Mouse (Mus musculus) liver, embryonic 16.5 days (tissue): ENCODE measurements around the gene Rps15a. TPM values are rescaled to one million over a fixed set of nuclear protein-coding genes. Genes with fewer than 3 reads are reported as not detected.

Experiments
- ATAC-seq: fragments of 200-750 bp; cut with Nextera tagmentation; 2 replicates; pipeline ENCODE4 v1.8.0; 2017; ENCODE audit warnings: low read depth, mild to moderate bottlenecking, moderate number of reproducible peaks, moderate library complexity
- H3K27ac ChIP-seq: fragments of 300-500 bp; sonication (generic); 2 replicates; pipeline ENCODE4 v1.5.1; 2014; ENCODE audit warnings: mild to moderate bottlenecking, low read length
- H3K27me3 ChIP-seq: fragments of 300-500 bp; sonication (generic); 2 replicates; pipeline ENCODE4 v1.6.1; 2014; ENCODE audit warnings: low read depth, low read length, mixed read lengths; ENCODE audit not compliant: control insufficient read depth, insufficient read depth
- H3K36me3 ChIP-seq: fragments of 300-500 bp; sonication (generic); 2 replicates; pipeline ENCODE4 v1.6.1; 2014; ENCODE audit warnings: mild to moderate bottlenecking; ENCODE audit not compliant: control insufficient read depth, insufficient read depth
- H3K4me1 ChIP-seq: fragments of 300-500 bp; sonication (generic); 2 replicates; pipeline ENCODE4 v1.6.1; 2014; ENCODE audit warnings: low read depth, low read length, mixed read lengths; ENCODE audit not compliant: control insufficient read depth
- H3K4me2 ChIP-seq: fragments of 300-500 bp; sonication (generic); 2 replicates; pipeline ENCODE4 v1.6.1; 2014; ENCODE audit warnings: low read depth, low read length, mixed read lengths
- H3K4me3 ChIP-seq: fragments of 300-500 bp; sonication (generic); 2 replicates; pipeline ENCODE4 v1.5.1; 2014; ENCODE audit warnings: low read depth, mild to moderate bottlenecking, low read length
- H3K9ac ChIP-seq: fragments of 300-500 bp; sonication (generic); 2 replicates; pipeline ENCODE4 v1.6.1; 2014; ENCODE audit warnings: low read depth, low read length
- H3K9me3 ChIP-seq: fragments of 300-500 bp; sonication (generic); replicated peaks from 2 replicates; pipeline ENCODE4 v1.6.1; 2016; ENCODE audit warnings: low read length; ENCODE audit not compliant: control insufficient read depth
- WGBS: fragments of 180-500 bp; shearing (Covaris S2); extraction: QIAGEN DNeasy Blood & Tissue Kit; methylation state at CpG from one replicate; pipeline ENCODE4 v1.1.7; 2014; ENCODE audit not compliant: insufficient replicate concordance; 5-methylcytosine and 5-hydroxymethylcytosine counted together
- polyA plus RNA-seq: library from polyadenylated mRNA; unstranded; fragments of >200 nt; fragmentation: Nextera tagmentation; extraction: Ambion mirVana; gene quantifications from 2 replicates; pipeline ENCODE4 v1.2.1, GENCODE M21; 2015

The Rps15a gene
- polyA plus RNA-seq, 1 experiment from 2014 or later: 351 TPM

- no peak overlapping the region for H3K4me3 ChIP-seq
- H3K27me3 ChIP-seq: no peaks in the 10 kb centered on the region
- no peak overlapping the region for H3K9ac ChIP-seq
- peaks cover 32% of the 10 kb centered on the region for H3K4me1 ChIP-seq
- no peaks in the 10 kb centered on the region for H3K9me3 ChIP-seq
- peaks cover 46% of the 10 kb centered on the region for H3K36me3 ChIP-seq
- H3K4me2 ChIP-seq: no peak overlapping the region
- H3K27ac ChIP-seq: peak overlapping the region; percentile 61
- peak; percentile 71 for ATAC-seq
- WGBS: 51% methylated on average over 5 of the region's 5 CpGs
Measured at GRCm38 (mm10) chr7:118104458-118105052, 11.4 kb downstream of the Rps15a start.

- H3K4me2 ChIP-seq: no peak overlapping the region
- ATAC-seq: no peak
- 36% methylated on average over 5 of the region's 5 CpGs for WGBS
- H3K4me1 ChIP-seq: peaks cover 32% of the 10 kb centered on the region
- no peaks in the 10 kb centered on the region for H3K27me3 ChIP-seq
- peak overlapping the region; percentile 44; the same call in 1 of the 2 replicates for H3K27ac ChIP-seq
- no peaks in the 10 kb centered on the region for H3K9me3 ChIP-seq
- no peak overlapping the region for H3K9ac ChIP-seq
- no peak overlapping the region for H3K4me3 ChIP-seq
- peaks cover 38% of the 10 kb centered on the region for H3K36me3 ChIP-seq
Measured at GRCm38 (mm10) chr7:118103462-118104379, 12.3 kb downstream of the Rps15a start.

- Histone ChIP-seq H3K4me3 (no peak overlapping the region), H3K36me3 (peaks cover 29% of the 10 kb centered on the region), H3K9me3 (no peaks in the 10 kb centered on the region), H3K4me1 (peaks cover 32% of the 10 kb centered on the region), H3K9ac (no peak overlapping the region), H3K27me3 (no peaks in the 10 kb centered on the region), H3K27ac (peak overlapping the region; percentile 30; the same call in 1 of the 2 replicates), H3K4me2 (no peak overlapping the region)
- 27% methylated on average over 4 of the region's 4 CpGs for WGBS
- peak; percentile 17 for ATAC-seq
Measured at GRCm38 (mm10) chr7:118102678-118103461, 13.1 kb downstream of the Rps15a start.

DNA sequence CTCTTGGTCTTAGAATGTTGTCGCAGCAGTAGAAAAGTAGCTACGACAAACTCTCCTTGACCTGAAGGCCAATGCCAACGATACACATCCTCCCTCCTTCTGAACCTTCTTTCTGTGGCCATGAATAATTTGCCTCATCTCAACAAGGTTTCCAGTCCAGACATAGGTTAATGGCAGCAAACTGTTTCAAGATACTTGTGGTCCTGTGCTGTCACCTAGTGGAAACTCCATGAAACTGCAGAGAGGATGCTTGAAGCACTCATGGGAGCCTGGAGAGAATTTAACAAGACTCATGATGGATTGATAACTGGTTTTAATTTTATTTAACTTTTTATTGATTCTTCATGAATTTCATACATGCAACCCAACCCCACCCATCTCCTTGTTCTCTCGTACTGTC lies 13.8 kb downstream of the Rps15a start:
- Histone ChIP-seq H3K9ac (no peak overlapping the region), H3K27ac (no peak overlapping the region), H3K4me3 (no peak overlapping the region), H3K36me3 (peaks cover 23% of the 10 kb centered on the region), H3K4me2 (no peak overlapping the region), H3K9me3 (no peaks in the 10 kb centered on the region), H3K27me3 (no peaks in the 10 kb centered on the region), H3K4me1 (peaks cover 32% of the 10 kb centered on the region)
- 43% methylated on average over 4 of the region's 4 CpGs for WGBS
- ATAC-seq: no peak

DNA sequence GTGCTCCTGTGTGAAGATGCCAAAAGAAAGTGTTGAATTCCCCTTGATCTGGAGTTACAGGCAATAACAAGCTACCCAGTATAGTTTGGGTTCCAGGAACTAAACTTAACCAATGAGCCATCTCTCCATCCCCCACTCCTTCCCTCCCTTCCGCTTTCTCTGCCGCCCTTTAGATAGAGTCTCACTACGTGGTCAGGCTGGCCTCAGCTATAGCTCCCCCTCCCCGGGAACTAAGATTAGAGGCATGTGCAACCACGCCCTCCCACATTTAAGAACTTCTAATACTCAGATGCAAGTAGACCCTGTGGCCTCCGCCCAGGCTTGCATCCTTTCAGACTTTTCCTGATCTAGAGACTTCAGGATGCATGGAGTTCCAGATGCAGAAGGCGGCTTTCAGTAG lies 18.4 kb downstream of the Rps15a start:
- Histone ChIP-seq H3K9ac (no peak overlapping the region), H3K36me3 (no peaks in the 10 kb centered on the region), H3K4me1 (no peaks in the 10 kb centered on the region), H3K4me2 (no peak overlapping the region), H3K27me3 (no peaks in the 10 kb centered on the region), H3K27ac (no peak overlapping the region), H3K4me3 (no peak overlapping the region), H3K9me3 (no peaks in the 10 kb centered on the region)
- WGBS: 23% methylated on average over 7 of the region's 7 CpGs
- ATAC-seq: no peak

DNA sequence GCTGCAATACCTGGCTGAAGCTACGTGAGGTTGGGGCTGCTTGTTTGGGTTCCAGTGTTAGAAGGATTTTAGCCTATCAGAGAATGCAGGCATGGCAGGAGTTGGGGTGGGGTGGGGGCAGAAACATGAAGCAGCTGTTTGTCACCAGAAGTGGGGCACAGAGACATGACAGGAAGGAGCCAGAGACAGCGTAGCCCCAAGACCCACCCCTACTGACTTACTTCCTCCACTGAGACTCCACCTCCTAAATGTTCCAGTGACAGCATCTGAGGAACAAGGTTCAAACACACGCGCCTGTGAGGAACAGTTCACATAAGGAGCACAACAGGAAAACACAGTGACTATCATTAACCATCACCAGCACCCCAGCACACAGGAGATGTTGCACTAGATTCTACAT lies 36.0 kb downstream of the Rps15a start:
- H3K9ac ChIP-seq: no peak overlapping the region
- no peaks in the 10 kb centered on the region for H3K4me1 ChIP-seq
- ATAC-seq: no peak
- H3K9me3 ChIP-seq: no peaks in the 10 kb centered on the region
- no peak overlapping the region for H3K27ac ChIP-seq
- WGBS: 52% methylated on average over 4 of the region's 4 CpGs
- H3K4me3 ChIP-seq: no peak overlapping the region
- H3K27me3 ChIP-seq: no peaks in the 10 kb centered on the region
- no peaks in the 10 kb centered on the region for H3K36me3 ChIP-seq
- no peak overlapping the region for H3K4me2 ChIP-seq

DNA sequence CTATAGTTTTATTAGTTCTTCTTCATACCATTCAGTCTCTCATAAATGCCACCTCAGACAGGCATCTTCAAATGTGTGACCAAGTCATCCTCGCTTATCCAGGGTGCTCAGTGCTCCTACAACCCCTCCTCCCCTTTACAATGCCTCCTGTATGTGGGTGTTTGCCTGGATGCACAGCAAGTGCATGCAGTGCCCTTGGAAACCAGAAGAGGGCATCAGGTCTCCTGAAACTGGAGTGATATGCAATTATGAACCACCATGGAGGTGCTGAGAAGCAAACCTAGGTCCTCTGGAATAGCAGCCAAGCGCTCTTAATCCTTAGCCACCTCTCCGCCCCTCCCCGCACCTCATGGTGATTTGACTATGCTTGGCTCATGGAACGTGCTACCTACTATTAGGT lies 36.9 kb downstream of the Rps15a start:
- Histone ChIP-seq H3K9ac (no peak overlapping the region), H3K27ac (no peak overlapping the region), H3K4me2 (no peak overlapping the region), H3K4me1 (no peaks in the 10 kb centered on the region), H3K36me3 (no peaks in the 10 kb centered on the region), H3K9me3 (no peaks in the 10 kb centered on the region), H3K27me3 (no peaks in the 10 kb centered on the region), H3K4me3 (no peak overlapping the region)
- no peak for ATAC-seq
- 73% methylated on average over 5 of the region's 5 CpGs for WGBS

GRCm38 (mm10) chr7:118067261-118067660 lies 48.7 kb downstream of the Rps15a start:
- Histone ChIP-seq H3K9ac (no peak overlapping the region), H3K9me3 (no peaks in the 10 kb centered on the region), H3K27ac (no peak overlapping the region), H3K36me3 (no peaks in the 10 kb centered on the region), H3K27me3 (no peaks in the 10 kb centered on the region), H3K4me3 (no peak overlapping the region), H3K4me2 (no peak overlapping the region), H3K4me1 (no peaks in the 10 kb centered on the region)
- WGBS: 76% methylated on average over 5 of the region's 5 CpGs
- no peak for ATAC-seq
